Mouse (Mus musculus) E14TG2a.4 (cell line): ENCODE results near the gene Ajap1.

Experiments used
- H3K27me3 ChIP-seq: 2 replicates; pipeline ENCODE4 v1.6.1; 2014; ENCODE audit warnings: low read length, control low read depth; ENCODE audit not compliant: insufficient read depth
- H3K36me3 ChIP-seq: 2 replicates; pipeline ENCODE4 v1.6.1; 2014; ENCODE audit warnings: low read length, control low read depth; ENCODE audit not compliant: insufficient read depth
- H3K4me1 ChIP-seq: replicated peaks from 2 replicates; pipeline ENCODE4 v1.6.1; 2014; ENCODE audit warnings: low read depth, low read length, control low read depth
- H3K4me3 ChIP-seq: replicated peaks from 2 replicates; pipeline ENCODE4 v1.5.1; 2014; ENCODE audit warnings: mild to moderate bottlenecking, low read length
- H3K9me3 ChIP-seq: 2 replicates; pipeline ENCODE4 v1.6.1; 2014; ENCODE audit warnings: low read length, control low read depth
- CTCF ChIP-seq: conservative IDR thresholded peaks from 2 replicates; pipeline ENCODE4 v1.5.1; 2014; ENCODE audit warnings: low read length
- NANOG ChIP-seq: IDR thresholded peaks from 2 replicates; pipeline ENCODE4 v1.6.1; 2014; ENCODE audit warnings: borderline replicate concordance, low read length, mixed read lengths
- POU5F1 ChIP-seq: IDR thresholded peaks from 2 replicates; pipeline ENCODE4 v1.6.1; 2014; ENCODE audit warnings: low read length, borderline replicate concordance

Gene Ajap1

GRCm38 (mm10) chr4:153435917-153436316 lies 46.7 kb downstream of the Ajap1 start:
- H3K9me3 ChIP-seq: 0 out of 2 replicates have a peak, but pooled peaks cover under 1% of the 10 kb centered on the region
- TF ChIP-seq NANOG (no peak), POU5F1 (no peak), CTCF (no peak)
- H3K36me3 ChIP-seq: no peaks in the 10 kb centered on the region
- H3K4me1 ChIP-seq: peaks cover 13% of the 10 kb centered on the region; the same call in 1 of the 2 replicates
- H3K27me3 ChIP-seq: peaks cover 25% of the 10 kb centered on the region
- H3K4me3 ChIP-seq: no peak overlapping the region

- TF ChIP-seq POU5F1 (no peak), CTCF (no peak), NANOG (no peak)
- no peak overlapping the region for H3K4me3 ChIP-seq
- no peaks in the 10 kb centered on the region for H3K36me3 ChIP-seq
- peaks cover 7% of the 10 kb centered on the region; the same call in 1 of the 2 replicates for H3K27me3 ChIP-seq
- H3K9me3 ChIP-seq: peaks cover 20% of the 10 kb centered on the region
- peaks cover 9% of the 10 kb centered on the region; the same call in 1 of the 2 replicates for H3K4me1 ChIP-seq
Measured at GRCm38 (mm10) chr4:153429971-153430370, 52.6 kb downstream of the Ajap1 start.

GRCm38 (mm10) chr4:153425961-153426656 lies 56.5 kb downstream of the Ajap1 start:
- Histone ChIP-seq H3K4me3 (no peak overlapping the region), H3K27me3 (peaks cover 14% of the 10 kb centered on the region), H3K4me1 (peaks cover 18% of the 10 kb centered on the region), H3K9me3 (peaks cover 20% of the 10 kb centered on the region), H3K36me3 (no peaks in the 10 kb centered on the region)
- no peak for TF ChIP-seq NANOG
- no peak for TF ChIP-seq CTCF
- no peak for TF ChIP-seq POU5F1

- Histone ChIP-seq H3K27me3 (peaks cover 22% of the 10 kb centered on the region), H3K36me3 (no peaks in the 10 kb centered on the region), H3K4me1 (peaks cover 34% of the 10 kb centered on the region), H3K4me3 (no peak overlapping the region), H3K9me3 (peaks cover 3% of the 10 kb centered on the region)
- TF ChIP-seq POU5F1: no peak
- no peak for TF ChIP-seq CTCF
- TF ChIP-seq NANOG: no peak
Measured at GRCm38 (mm10) chr4:153424324-153424723, 58.3 kb downstream of the Ajap1 start.

- Histone ChIP-seq H3K36me3 (no peaks in the 10 kb centered on the region), H3K4me1 (peaks cover 89% of the 10 kb centered on the region), H3K4me3 (peak overlapping the region; percentile 70), H3K27me3 (peaks cover 32% of the 10 kb centered on the region), H3K9me3 (no peaks in the 10 kb centered on the region)
- TF ChIP-seq CTCF: peak; percentile 23; the same call in 1 of the 2 replicates
- no peak for TF ChIP-seq NANOG
Measured at GRCm38 (mm10) chr4:153417926-153418325, 64.7 kb downstream of the Ajap1 start.

- peak overlapping the region; percentile 70 for H3K4me3 ChIP-seq
- peaks cover 91% of the 10 kb centered on the region for H3K4me1 ChIP-seq
- H3K9me3 ChIP-seq: no peaks in the 10 kb centered on the region
- TF ChIP-seq POU5F1: no peak
- no peak for TF ChIP-seq NANOG
- TF ChIP-seq CTCF: no peak
- peaks cover 30% of the 10 kb centered on the region for H3K27me3 ChIP-seq
- H3K36me3 ChIP-seq: no peaks in the 10 kb centered on the region
Measured at GRCm38 (mm10) chr4:153417164-153417896, 65.3 kb downstream of the Ajap1 start.

- Histone ChIP-seq H3K36me3 (no peaks in the 10 kb centered on the region), H3K27me3 (peaks cover 34% of the 10 kb centered on the region), H3K9me3 (no peaks in the 10 kb centered on the region), H3K4me1 (peaks cover 81% of the 10 kb centered on the region), H3K4me3 (peak overlapping the region; percentile 70)
- TF ChIP-seq NANOG (no peak), CTCF (no peak), POU5F1 (no peak)
Measured at GRCm38 (mm10) chr4:153416111-153416510, 66.5 kb downstream of the Ajap1 start.

- H3K4me3 ChIP-seq: no peak overlapping the region
- no peaks in the 10 kb centered on the region for H3K36me3 ChIP-seq
- TF ChIP-seq CTCF: no peak
- TF ChIP-seq POU5F1: no peak
- TF ChIP-seq NANOG: no peak
Measured at GRCm38 (mm10) chr4:153398421-153398820, 84.2 kb downstream of the Ajap1 start.

More at GRCm38 (mm10) chr4:153398421-153398820, 84.2 kb downstream of the Ajap1 start:
- H3K4me1 ChIP-seq: no peaks in the 10 kb centered on the region
- peaks cover 16% of the 10 kb centered on the region for H3K9me3 ChIP-seq
- H3K27me3 ChIP-seq: peaks cover 4% of the 10 kb centered on the region; the same call in 1 of the 2 replicates
